8 mouse cellular contexts compared by ENCODE assay signal in the genomic region with DNA sequence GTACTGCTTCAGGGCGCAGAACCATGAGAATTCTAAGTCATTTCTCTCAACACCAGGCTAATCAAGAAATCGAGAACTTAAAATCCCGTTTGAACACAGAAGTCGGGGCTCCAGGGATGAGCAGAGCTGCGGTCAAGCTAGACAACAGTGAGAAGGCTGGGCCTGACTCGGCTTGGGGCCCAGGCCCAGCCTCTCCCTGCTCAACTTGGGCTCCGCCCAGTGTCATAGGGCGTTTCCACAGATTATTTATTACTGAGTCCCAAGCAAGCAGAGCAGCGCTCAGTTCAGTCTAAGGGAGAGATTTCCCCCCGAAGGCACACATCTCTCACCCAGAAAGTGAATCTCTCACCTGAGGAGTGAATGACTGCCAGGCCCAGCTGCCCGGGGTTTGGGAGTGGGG. TPM values are rescaled to one million over a fixed set of nuclear protein-coding genes. Genes with fewer than 3 reads are reported as not detected.
DNase-seq lines count a peak whose midpoint lies in the region; ATAC-seq and TF ChIP-seq lines count a peak whose summit lies in the region.

No protein-coding gene starts in this region.

- no peak overlapping the region for H3K4me2 ChIP-seq in stomach, embryonic 14.5 days (replicated peaks; ENCODE audit: low read depth, low read length)
- no peak overlapping the region for H3K4me2 ChIP-seq in forebrain, embryonic 12.5 days
- H3K4me2 ChIP-seq in hindbrain, embryonic 13.5 days: no peak overlapping the region

- TF ChIP-seq POLR2A in liver, adult 2 months (IDR thresholded peaks at IDR 0.05; ENCODE audit: extremely low read depth, insufficient read depth, low read length): no peak

- H3K9ac ChIP-seq in liver, adult 2 months (ENCODE audit: low read depth, low read length): no peak overlapping the region
- H3K9ac ChIP-seq in stomach, embryonic 14.5 days (replicated peaks; ENCODE audit: low read depth, low read length): no peak overlapping the region
- no peak overlapping the region for H3K9ac ChIP-seq in forebrain, embryonic 12.5 days
- no peak overlapping the region for H3K9ac ChIP-seq in hindbrain, embryonic 13.5 days

- no peaks in the 10 kb centered on the region for H3K79me2 ChIP-seq in liver, adult 2 months (ENCODE audit: control insufficient read depth, insufficient read depth, low read length)

- peaks cover 78% of the 10 kb centered on the region for H3K4me1 ChIP-seq in heart, embryonic 10.5 days
- H3K4me1 ChIP-seq in liver, adult 2 months (ENCODE audit: control insufficient read depth, insufficient read depth, low read length): no peaks in the 10 kb centered on the region
- no peaks in the 10 kb centered on the region for H3K4me1 ChIP-seq in stomach, embryonic 14.5 days (ENCODE audit: control insufficient read depth, insufficient read depth, low read length)
- H3K4me1 ChIP-seq in forebrain, embryonic 12.5 days: no peaks in the 10 kb centered on the region
- H3K4me1 ChIP-seq in hindbrain, embryonic 13.5 days (replicated peaks): no peaks in the 10 kb centered on the region

- TF ChIP-seq CTCF in liver, adult 2 months (IDR thresholded peaks at IDR 0.05; ENCODE audit: low read depth, low read length): no peak

- DNase-seq in kidney, adult 18-20 months: peak; percentile 26
- DNase-seq in kidney, adult 11 months: no peak
- no peak for DNase-seq in heart, embryonic 10.5 days (ENCODE audit: low spot score)
- peak; percentile 6 for DNase-seq in liver, adult 2 months (ENCODE audit: extremely low read depth, low read depth, low spot score)
- DNase-seq in layer of hippocampus, postnatal 25 days (ENCODE audit: extremely low spot score in 1 of 2, low spot score in 1 of 2): no peak

- H3K27me3 ChIP-seq in heart, embryonic 10.5 days (ENCODE audit: insufficient read depth, poor library complexity, severe bottlenecking): no peaks in the 10 kb centered on the region
- no peaks in the 10 kb centered on the region for H3K27me3 ChIP-seq in liver, adult 2 months (ENCODE audit: control insufficient read depth, insufficient read depth, low read length)
- no peaks in the 10 kb centered on the region for H3K27me3 ChIP-seq in stomach, embryonic 14.5 days (ENCODE audit: control insufficient read depth, insufficient read depth, low read length)
- H3K27me3 ChIP-seq in forebrain, embryonic 12.5 days: no peaks in the 10 kb centered on the region
- no peaks in the 10 kb centered on the region for H3K27me3 ChIP-seq in hindbrain, embryonic 13.5 days

- H3K4me3 ChIP-seq in heart, embryonic 10.5 days: no peak overlapping the region
- no peak overlapping the region for H3K4me3 ChIP-seq in liver, adult 2 months (ENCODE audit: insufficient read depth, low read depth, low read length)
- no peak overlapping the region for H3K4me3 ChIP-seq in stomach, embryonic 14.5 days (ENCODE audit: low read depth, low read length)
- H3K4me3 ChIP-seq in forebrain, embryonic 12.5 days (replicated peaks): no peak overlapping the region
- no peak overlapping the region for H3K4me3 ChIP-seq in hindbrain, embryonic 13.5 days

- H3K27ac ChIP-seq in heart, embryonic 10.5 days: peak overlapping the region; percentile 25
- no peak overlapping the region for H3K27ac ChIP-seq in liver, adult 2 months (replicated peaks; ENCODE audit: insufficient read depth, low read depth, low read length)
- no peak overlapping the region for H3K27ac ChIP-seq in stomach, embryonic 14.5 days (ENCODE audit: low read length)
- no peak overlapping the region for H3K27ac ChIP-seq in forebrain, embryonic 12.5 days
- no peak overlapping the region for H3K27ac ChIP-seq in hindbrain, embryonic 13.5 days

- peaks cover 16% of the 10 kb centered on the region for H3K36me3 ChIP-seq in heart, embryonic 10.5 days
- H3K36me3 ChIP-seq in liver, adult 2 months (ENCODE audit: control insufficient read depth, insufficient read depth, low read length): no peaks in the 10 kb centered on the region
- H3K36me3 ChIP-seq in stomach, embryonic 14.5 days (ENCODE audit: control insufficient read depth, insufficient read depth, low read length): no peaks in the 10 kb centered on the region
- no peaks in the 10 kb centered on the region for H3K36me3 ChIP-seq in forebrain, embryonic 12.5 days (replicated peaks)
- H3K36me3 ChIP-seq in hindbrain, embryonic 13.5 days: no peaks in the 10 kb centered on the region

- WGBS in heart, embryonic 10.5 days: 69% methylated on average over 11 of the region's 11 CpGs
- 74% methylated on average over 11 of the region's 11 CpGs for WGBS in liver, adult 2 months
- 45% methylated on average over 11 of the region's 11 CpGs for WGBS in stomach, embryonic 14.5 days
- WGBS in forebrain, embryonic 12.5 days: 82% methylated on average over 11 of the region's 11 CpGs
- WGBS in hindbrain, embryonic 13.5 days: 77% methylated on average over 11 of the region's 11 CpGs

- ATAC-seq in stomach, embryonic 14.5 days (ENCODE audit: insufficient number of reproducible peaks, insufficient read depth, low FRiP score, low read depth): peak; percentile 66; the same call in 1 of the 2 replicates
- no peak for ATAC-seq in forebrain, embryonic 12.5 days (ENCODE audit: low FRiP score)
- ATAC-seq in hindbrain, embryonic 13.5 days (ENCODE audit: low FRiP score): no peak

- no peaks in the 10 kb centered on the region for H3K9me3 ChIP-seq in heart, embryonic 10.5 days
- no peaks in the 10 kb centered on the region for H3K9me3 ChIP-seq in stomach, embryonic 14.5 days (ENCODE audit: control insufficient read depth, low read depth, low read length)
- H3K9me3 ChIP-seq in forebrain, embryonic 12.5 days: no peaks in the 10 kb centered on the region
- no peaks in the 10 kb centered on the region for H3K9me3 ChIP-seq in hindbrain, embryonic 13.5 days

RNA-seq across cellular contexts. Expression of a gene that starts 52.1 kb away (rescaled TPM):
- polyA plus RNA-seq in heart, embryonic 10.5 days (2016; fragmentation: Nextera tagmentation; extraction: Ambion mirVana): 66.9 and 119 TPM in 2 replicates
- total RNA-seq in liver, adult 2 months (2014; rRNA removed): 1.1 and 1.5 TPM in 2 replicates
- polyA plus RNA-seq in liver, adult 2 months (2012; rRNA removed): 0.31 and 1.7 TPM in 2 replicates
- polyA plus RNA-seq in stomach, embryonic 14.5 days (2014; fragmentation: Nextera tagmentation; extraction: Ambion mirVana): 1.5 and 3.0 TPM in 2 replicates
- polyA plus RNA-seq in forebrain, embryonic 12.5 days (2016; fragmentation: Nextera tagmentation; extraction: Ambion mirVana): 5.5 and 6.1 TPM in 2 replicates
- 1 to 10 TPM; 2.3 to 3.8 TPM for total RNA-seq in layer of hippocampus, postnatal 25 days (2021)
- 2.2 and 2.9 TPM in 2 replicates for polyA plus RNA-seq in hindbrain, embryonic 13.5 days (2015; fragmentation: Nextera tagmentation; extraction: Ambion mirVana)

Comparison
In these comparisons a context has a peak if more than half of its experiments do, and no peak if none do; other contexts are left out.
1. DNase-seq: peak in kidney, adult 18-20 months (single experiment) and liver, adult 2 months (single experiment); none in kidney, adult 11 months (single experiment), heart, embryonic 10.5 days (single experiment) and layer of hippocampus, postnatal 25 days (0 of 2).